Mouse (Mus musculus) C2C12 (cell line): ENCODE measurements at regions not wholly inside any gene's neighbourhood (a gene's known extent, or its start where the extent isn't known, plus 50 kb on each side); places are given as distances from the start of the nearest gene placed in this dataset.

Source experiments
- CEBPB ChIP-seq: IDR thresholded peaks from one replicate; pipeline ENCODE4 v1.6.1; 2011; ENCODE audit warnings: low read depth, mild to moderate bottlenecking, control low read depth, moderate library complexity
- CTCF ChIP-seq: IDR thresholded peaks from one replicate; pipeline ENCODE4 v1.5.1; 2011; ENCODE audit not compliant: control insufficient read depth, insufficient read depth, insufficient read length
- USF1 ChIP-seq: IDR thresholded peaks from one replicate; pipeline ENCODE4 v1.6.1; 2011; ENCODE audit warnings: low read depth, mild to moderate bottlenecking, control low read depth, moderate library complexity

- TF ChIP-seq CTCF (peak; percentile 13), CEBPB (no peak), USF1 (no peak)
These were observed 271.6 kb upstream of the Atp11b start for GRCm38 (mm10) chr3:35482296-35482695.
